Mouse (Mus musculus): ENCODE results near the gene Prg3.

DNA sequence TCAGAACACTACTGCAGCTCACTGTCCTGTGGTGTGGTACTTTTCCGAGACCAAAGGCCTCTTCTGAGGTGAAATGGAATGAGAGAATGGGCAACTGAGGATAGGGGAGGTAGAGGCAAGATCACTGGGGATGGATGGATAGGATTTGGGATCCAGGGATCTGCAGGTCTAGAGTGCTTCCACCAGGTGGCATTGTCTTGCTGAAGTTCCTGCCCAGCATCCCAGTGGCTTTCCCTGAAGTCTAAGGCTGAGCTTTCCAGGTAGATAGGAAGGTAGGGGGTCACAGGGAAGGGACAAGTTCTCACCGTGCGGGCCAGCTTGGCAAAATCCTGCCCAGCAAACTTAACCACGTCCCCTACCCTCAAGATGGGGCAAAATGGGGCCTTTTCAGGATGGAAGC is 34.0 kb downstream of the Prg3 start:
- TF ChIP-seq CTCF (IDR thresholded peaks at IDR 0.05; ENCODE audit: low read depth, low read length) (no peak), TAL1 (conservative IDR thresholded peaks at IDR 0.05; ENCODE audit: low read depth, low read length) (no peak), GATA1 (IDR thresholded peaks at IDR 0.05; ENCODE audit: borderline replicate concordance, low read length) (no peak), POLR2AphosphoS5 (IDR thresholded peaks at IDR 0.05; ENCODE audit: insufficient replicate concordance, low read depth, low read length) (no peak), GATA2 (IDR thresholded peaks at IDR 0.05; ENCODE audit: borderline replicate concordance, low read depth, low read length) (no peak)
